Mouse (Mus musculus): ENCODE data around the gene Apba1. TPM values are rescaled to one million over a fixed set of nuclear protein-coding genes. Genes with fewer than 3 reads are reported as not detected.

Gene Apba1
- polyA plus RNA-seq, 1 experiment from 2014 or later: 2.2 TPM

GRCm38 (mm10) chr19:23886169-23886568 is 127.5 kb downstream of the Apba1 start:
- H3K36me3 ChIP-seq (ENCODE audit: poor library complexity, severe bottlenecking): no peaks in the 10 kb centered on the region
- H3K9me3 ChIP-seq (replicated peaks): no peaks in the 10 kb centered on the region
- H3K4me1 ChIP-seq: no peaks in the 10 kb centered on the region
- no peak overlapping the region for H3K9ac ChIP-seq
- ATAC-seq: no peak
- 91% methylated on average over 5 of the region's 5 CpGs for WGBS
- peaks cover 3% of the 10 kb centered on the region for H3K27me3 ChIP-seq
- no peak overlapping the region for H3K4me2 ChIP-seq
- no peak overlapping the region for H3K4me3 ChIP-seq
- H3K27ac ChIP-seq: no peak overlapping the region

- no peak overlapping the region for H3K4me3 ChIP-seq
- ATAC-seq: no peak
- no peak overlapping the region for H3K4me2 ChIP-seq
- peaks cover 38% of the 10 kb centered on the region for H3K27me3 ChIP-seq
- H3K4me1 ChIP-seq: peaks cover 11% of the 10 kb centered on the region; the same call in 1 of the 2 replicates
- 88% methylated on average over 6 of the region's 6 CpGs for WGBS
- 0 out of 2 replicates have a peak, but pooled peaks cover 4% of the 10 kb centered on the region for H3K36me3 ChIP-seq (ENCODE audit: poor library complexity, severe bottlenecking)
- no peak overlapping the region for H3K27ac ChIP-seq
- no peaks in the 10 kb centered on the region for H3K9me3 ChIP-seq (replicated peaks)
- no peak overlapping the region for H3K9ac ChIP-seq
Measured at GRCm38 (mm10) chr19:23891421-23891820, 132.7 kb downstream of the Apba1 start.

- no peak; the same call in none of the 2 replicates for ATAC-seq
- Histone ChIP-seq H3K27me3 (peaks cover 49% of the 10 kb centered on the region), H3K9me3 (replicated peaks) (no peaks in the 10 kb centered on the region), H3K27ac (no peak overlapping the region), H3K9ac (peak overlapping the region; percentile 54), H3K4me1 (peaks cover 11% of the 10 kb centered on the region; the same call in 1 of the 2 replicates), H3K4me2 (peak overlapping the region; percentile 62), H3K36me3 (ENCODE audit: poor library complexity, severe bottlenecking) (0 out of 2 replicates have a peak, but pooled peaks cover 4% of the 10 kb centered on the region), H3K4me3 (peak overlapping the region; percentile 42)
- 32% methylated on average over 21 of the region's 37 CpGs for WGBS
Measured at GRCm38 (mm10) chr19:23892633-23893032, 133.9 kb downstream of the Apba1 start.

- ATAC-seq: peak; percentile 91
- H3K4me2 ChIP-seq: peak overlapping the region; percentile 62
- H3K27ac ChIP-seq: no peak overlapping the region
- H3K27me3 ChIP-seq: peaks cover 50% of the 10 kb centered on the region
- H3K9me3 ChIP-seq (replicated peaks): no peaks in the 10 kb centered on the region
- 0 out of 2 replicates have a peak, but pooled peaks cover 4% of the 10 kb centered on the region for H3K36me3 ChIP-seq (ENCODE audit: poor library complexity, severe bottlenecking)
- peak overlapping the region; percentile 54 for H3K9ac ChIP-seq
- H3K4me1 ChIP-seq: peaks cover 14% of the 10 kb centered on the region
- WGBS: 21% methylated on average over 106 of the region's 110 CpGs
- peak overlapping the region; percentile 42 for H3K4me3 ChIP-seq
Measured at GRCm38 (mm10) chr19:23893093-23893889, 134.6 kb downstream of the Apba1 start.

GRCm38 (mm10) chr19:23893946-23894345 is 135.3 kb downstream of the Apba1 start:
- no peak overlapping the region for H3K9ac ChIP-seq
- no peak overlapping the region for H3K27ac ChIP-seq
- H3K36me3 ChIP-seq (ENCODE audit: poor library complexity, severe bottlenecking): 0 out of 2 replicates have a peak, but pooled peaks cover 4% of the 10 kb centered on the region
- H3K4me2 ChIP-seq: no peak overlapping the region
- H3K4me3 ChIP-seq: no peak overlapping the region
- 76% methylated on average over 9 of the region's 9 CpGs for WGBS
- H3K4me1 ChIP-seq: peaks cover 21% of the 10 kb centered on the region
- peaks cover 50% of the 10 kb centered on the region for H3K27me3 ChIP-seq
- H3K9me3 ChIP-seq (replicated peaks): no peaks in the 10 kb centered on the region
- ATAC-seq: no peak

- H3K27me3 ChIP-seq: peaks cover 50% of the 10 kb centered on the region
- no peaks in the 10 kb centered on the region for H3K9me3 ChIP-seq (replicated peaks)
- H3K36me3 ChIP-seq (ENCODE audit: poor library complexity, severe bottlenecking): 0 out of 2 replicates have a peak, but pooled peaks cover 4% of the 10 kb centered on the region
- ATAC-seq: no peak
- 73% methylated on average over 3 of the region's 3 CpGs for WGBS
- H3K27ac ChIP-seq: no peak overlapping the region
- H3K9ac ChIP-seq: no peak overlapping the region
- H3K4me1 ChIP-seq: peaks cover 22% of the 10 kb centered on the region
- H3K4me2 ChIP-seq: no peak overlapping the region
- no peak overlapping the region for H3K4me3 ChIP-seq
Measured at GRCm38 (mm10) chr19:23894822-23895221, 136.1 kb downstream of the Apba1 start.

- 74% methylated on average over 8 of the region's 8 CpGs for WGBS
Measured at GRCm38 (mm10) chr19:23896915-23897314, 138.2 kb downstream of the Apba1 start.

GRCm38 (mm10) chr19:23898501-23898900 is 139.8 kb downstream of the Apba1 start:
- Histone ChIP-seq H3K27me3 (peaks cover 28% of the 10 kb centered on the region), H3K27ac (no peak overlapping the region), H3K9me3 (replicated peaks) (no peaks in the 10 kb centered on the region), H3K36me3 (ENCODE audit: poor library complexity, severe bottlenecking) (0 out of 2 replicates have a peak, but pooled peaks cover 2% of the 10 kb centered on the region), H3K4me2 (no peak overlapping the region), H3K4me1 (peaks cover 15% of the 10 kb centered on the region), H3K9ac (no peak overlapping the region), H3K4me3 (no peak overlapping the region)
- ATAC-seq: peak; percentile 52; the same call in 1 of the 2 replicates
- 35% methylated on average over 11 of the region's 11 CpGs for WGBS

More at GRCm38 (mm10) chr19:23896915-23897314, 138.2 kb downstream of the Apba1 start:
- Histone ChIP-seq H3K27me3 (peaks cover 40% of the 10 kb centered on the region), H3K36me3 (ENCODE audit: poor library complexity, severe bottlenecking) (0 out of 2 replicates have a peak, but pooled peaks cover 4% of the 10 kb centered on the region), H3K4me3 (no peak overlapping the region), H3K4me1 (peaks cover 27% of the 10 kb centered on the region), H3K9me3 (replicated peaks) (no peaks in the 10 kb centered on the region), H3K9ac (no peak overlapping the region), H3K27ac (no peak overlapping the region), H3K4me2 (no peak overlapping the region)
- ATAC-seq: no peak

- Histone ChIP-seq H3K36me3 (ENCODE audit: poor library complexity, severe bottlenecking) (no peaks in the 10 kb centered on the region), H3K4me3 (no peak overlapping the region), H3K9ac (no peak overlapping the region), H3K4me1 (peaks cover 34% of the 10 kb centered on the region), H3K27me3 (peaks cover 18% of the 10 kb centered on the region; the same call in 1 of the 2 replicates), H3K4me2 (no peak overlapping the region), H3K27ac (no peak overlapping the region), H3K9me3 (replicated peaks) (no peaks in the 10 kb centered on the region)
- 72% methylated on average over 3 of the region's 3 CpGs for WGBS
- no peak for ATAC-seq
Measured at GRCm38 (mm10) chr19:23901177-23901576, 142.5 kb downstream of the Apba1 start.

GRCm38 (mm10) chr19:23901768-23902167 is 143.1 kb downstream of the Apba1 start:
- WGBS: 98% methylated on average over 4 of the region's 4 CpGs
- Histone ChIP-seq H3K9ac (no peak overlapping the region), H3K27ac (no peak overlapping the region), H3K4me2 (no peak overlapping the region), H3K27me3 (peaks cover 16% of the 10 kb centered on the region; the same call in 1 of the 2 replicates), H3K36me3 (ENCODE audit: poor library complexity, severe bottlenecking) (no peaks in the 10 kb centered on the region), H3K4me3 (no peak overlapping the region), H3K9me3 (replicated peaks) (no peaks in the 10 kb centered on the region), H3K4me1 (peaks cover 37% of the 10 kb centered on the region)
- ATAC-seq: no peak

GRCm38 (mm10) chr19:23903066-23903465 is 144.4 kb downstream of the Apba1 start:
- 93% methylated on average over 7 of the region's 7 CpGs for WGBS

GRCm38 (mm10) chr19:23904922-23905321 is 146.2 kb downstream of the Apba1 start:
- Histone ChIP-seq H3K9ac (no peak overlapping the region), H3K9me3 (replicated peaks) (no peaks in the 10 kb centered on the region), H3K27ac (no peak overlapping the region), H3K4me3 (no peak overlapping the region), H3K4me1 (peaks cover 26% of the 10 kb centered on the region), H3K27me3 (0 out of 2 replicates have a peak, but pooled peaks cover 6% of the 10 kb centered on the region), H3K36me3 (ENCODE audit: poor library complexity, severe bottlenecking) (no peaks in the 10 kb centered on the region), H3K4me2 (no peak overlapping the region)
- WGBS: 26% methylated on average over 4 of the region's 4 CpGs
- 0 out of 2 replicates have a peak, but pooled peaks have one; percentile 53 for ATAC-seq

More at GRCm38 (mm10) chr19:23903066-23903465, 144.4 kb downstream of the Apba1 start:
- Histone ChIP-seq H3K27me3 (0 out of 2 replicates have a peak, but pooled peaks cover 6% of the 10 kb centered on the region), H3K4me1 (peaks cover 36% of the 10 kb centered on the region), H3K9ac (no peak overlapping the region), H3K27ac (no peak overlapping the region), H3K36me3 (ENCODE audit: poor library complexity, severe bottlenecking) (no peaks in the 10 kb centered on the region), H3K9me3 (replicated peaks) (no peaks in the 10 kb centered on the region), H3K4me3 (no peak overlapping the region), H3K4me2 (no peak overlapping the region)
- ATAC-seq: no peak

Measured in forebrain, embryonic 13.5 days (tissue).